Mouse (Mus musculus) megakaryocyte, embryonic 14.5 days (primary cell): ENCODE measurements around the gene Idua.

Source experiments
- FLI1 ChIP-seq: IDR thresholded peaks from 2 replicates; pipeline ENCODE4 v1.6.1; 2012; ENCODE audit warnings: low read length, inconsistent platforms, mixed read lengths
- GATA1 ChIP-seq: IDR thresholded peaks from 3 replicates; pipeline ENCODE4 v1.6.1; 2012; ENCODE audit warnings: mixed read lengths, low read length, inconsistent platforms, borderline replicate concordance

GRCm38 (mm10) chr5:108670785-108671184 is 10.7 kb downstream of the Idua start:
- TF ChIP-seq GATA1: no peak; the same call in 2 of the 3 replicates
- TF ChIP-seq FLI1: no peak
